8 mouse cellular contexts compared by ENCODE assay signal in genomic region chr17:49898849-49899331, GRCm38 (mm10).
DNase-seq lines count a peak whose midpoint lies in the region; ATAC-seq and TF ChIP-seq lines count a peak whose summit lies in the region.

No protein-coding gene starts in this region.

- H3K27me3 ChIP-seq in kidney, embryonic 15.5 days, result peaks cover 24% of the 10 kb centered on the region
- H3K27me3 ChIP-seq in limb, embryonic 11.5 days (ENCODE audit: control insufficient read depth, insufficient read depth, low read length), result no peaks in the 10 kb centered on the region
- H3K27me3 ChIP-seq in stomach, postnatal 0 days (ENCODE audit: control insufficient read depth, insufficient read depth, low read length), result no peaks in the 10 kb centered on the region; the same call in 1 of the 2 replicates

- H3K4me1 ChIP-seq in kidney, embryonic 15.5 days, result peaks cover 5% of the 10 kb centered on the region
- 0 out of 2 replicates have a peak, but pooled peaks cover 2% of the 10 kb centered on the region for H3K4me1 ChIP-seq in limb, embryonic 11.5 days (ENCODE audit: control insufficient read depth, insufficient read depth, low read length)
- H3K4me1 ChIP-seq in stomach, postnatal 0 days (replicated peaks; ENCODE audit: control insufficient read depth, insufficient read depth), result no peaks in the 10 kb centered on the region

- 14% methylated on average over 7 of the region's 7 CpGs for WGBS in kidney, embryonic 15.5 days
- 12% methylated on average over 7 of the region's 7 CpGs for WGBS in limb, embryonic 11.5 days
- 17% methylated on average over 7 of the region's 7 CpGs for WGBS in stomach, postnatal 0 days

- no peaks in the 10 kb centered on the region for H3K9me3 ChIP-seq in kidney, embryonic 15.5 days (replicated peaks)
- no peaks in the 10 kb centered on the region for H3K9me3 ChIP-seq in limb, embryonic 11.5 days (ENCODE audit: control insufficient read depth, low read length)
- H3K9me3 ChIP-seq in stomach, postnatal 0 days (ENCODE audit: control insufficient read depth, low read length), result no peaks in the 10 kb centered on the region

- peak; percentile 99 for TF ChIP-seq CTCF in stomach, postnatal 0 days (IDR thresholded peaks at IDR 0.05; ENCODE audit: low read depth)

- H3K4me3 ChIP-seq in kidney, embryonic 15.5 days (replicated peaks), result no peak overlapping the region
- no peak overlapping the region for H3K4me3 ChIP-seq in limb, embryonic 11.5 days (ENCODE audit: low read depth, low read length)
- no peak overlapping the region for H3K4me3 ChIP-seq in stomach, postnatal 0 days (ENCODE audit: low read depth, low read length)

- H3K36me3 ChIP-seq in kidney, embryonic 15.5 days, result no peaks in the 10 kb centered on the region
- no peaks in the 10 kb centered on the region for H3K36me3 ChIP-seq in limb, embryonic 11.5 days (ENCODE audit: control insufficient read depth, insufficient read depth, low read length)
- H3K36me3 ChIP-seq in stomach, postnatal 0 days (ENCODE audit: control insufficient read depth, insufficient read depth, low read length), result no peaks in the 10 kb centered on the region

- no peak overlapping the region for H3K9ac ChIP-seq in kidney, embryonic 15.5 days
- H3K9ac ChIP-seq in limb, embryonic 11.5 days (ENCODE audit: low read length), result no peak overlapping the region
- no peak overlapping the region for H3K9ac ChIP-seq in stomach, postnatal 0 days (ENCODE audit: low read length)

- DNase-seq in kidney, adult 11 months, result peak; percentile 25
- peak; percentile 85 for DNase-seq in embryo, embryonic 10 days (ENCODE audit: low spot score)
- DNase-seq in gastrocnemius, postnatal 4 days (ENCODE audit: low spot score in 2 of 2), result peak; percentile 47 to 67
- peak; percentile 26 to 78 for DNase-seq in kidney, adult 8-10 months
- DNase-seq in limb, embryonic 11.5 days (ENCODE audit: low spot score), result peak; percentile 91
- DNase-seq in natural killer cell, adult 2 months (ENCODE audit: low spot score in 2 of 2), result peak; percentile 2 to 27
- peak; percentile 76 for DNase-seq in stomach, postnatal 0 days (ENCODE audit: low spot score)

- no peak for ATAC-seq in kidney, embryonic 15.5 days (replicated peaks; ENCODE audit: low FRiP score)
- ATAC-seq in limb, embryonic 11.5 days (ENCODE audit: insufficient number of reproducible peaks, low FRiP score, low TSS enrichment, low read depth), result no peak; the same call in 1 of the 2 replicates
- ATAC-seq in stomach, postnatal 0 days (ENCODE audit: low FRiP score, low TSS enrichment), result peak; percentile 46; the same call in 1 of the 2 replicates

- no peak for TF ChIP-seq EP300 in stomach, postnatal 0 days (optimal IDR thresholded peaks at IDR 0.05)

- H3K27ac ChIP-seq in kidney, embryonic 15.5 days, result no peak overlapping the region
- H3K27ac ChIP-seq in limb, embryonic 11.5 days (replicated peaks; ENCODE audit: low read depth, low read length), result no peak overlapping the region
- no peak overlapping the region for H3K27ac ChIP-seq in stomach, postnatal 0 days (replicated peaks)

- no peak overlapping the region for H3K4me2 ChIP-seq in kidney, embryonic 15.5 days
- H3K4me2 ChIP-seq in limb, embryonic 11.5 days (ENCODE audit: low read depth, severe bottlenecking), result no peak overlapping the region
- H3K4me2 ChIP-seq in stomach, postnatal 0 days (replicated peaks; ENCODE audit: low read depth), result no peak overlapping the region

Comparison
In these comparisons a context has a peak if more than half of its experiments do, and no peak if none do; other contexts are left out.
1. DNase-seq: peak in every context shown above with its lines; median percentile 91 in limb, embryonic 11.5 days; 85 in embryo, embryonic 10 days; 76 in stomach, postnatal 0 days; 57 in gastrocnemius, postnatal 4 days; 52 in kidney, adult 8-10 months; 25 in kidney, adult 11 months; 14 in natural killer cell, adult 2 months.